In the genomic region with DNA sequence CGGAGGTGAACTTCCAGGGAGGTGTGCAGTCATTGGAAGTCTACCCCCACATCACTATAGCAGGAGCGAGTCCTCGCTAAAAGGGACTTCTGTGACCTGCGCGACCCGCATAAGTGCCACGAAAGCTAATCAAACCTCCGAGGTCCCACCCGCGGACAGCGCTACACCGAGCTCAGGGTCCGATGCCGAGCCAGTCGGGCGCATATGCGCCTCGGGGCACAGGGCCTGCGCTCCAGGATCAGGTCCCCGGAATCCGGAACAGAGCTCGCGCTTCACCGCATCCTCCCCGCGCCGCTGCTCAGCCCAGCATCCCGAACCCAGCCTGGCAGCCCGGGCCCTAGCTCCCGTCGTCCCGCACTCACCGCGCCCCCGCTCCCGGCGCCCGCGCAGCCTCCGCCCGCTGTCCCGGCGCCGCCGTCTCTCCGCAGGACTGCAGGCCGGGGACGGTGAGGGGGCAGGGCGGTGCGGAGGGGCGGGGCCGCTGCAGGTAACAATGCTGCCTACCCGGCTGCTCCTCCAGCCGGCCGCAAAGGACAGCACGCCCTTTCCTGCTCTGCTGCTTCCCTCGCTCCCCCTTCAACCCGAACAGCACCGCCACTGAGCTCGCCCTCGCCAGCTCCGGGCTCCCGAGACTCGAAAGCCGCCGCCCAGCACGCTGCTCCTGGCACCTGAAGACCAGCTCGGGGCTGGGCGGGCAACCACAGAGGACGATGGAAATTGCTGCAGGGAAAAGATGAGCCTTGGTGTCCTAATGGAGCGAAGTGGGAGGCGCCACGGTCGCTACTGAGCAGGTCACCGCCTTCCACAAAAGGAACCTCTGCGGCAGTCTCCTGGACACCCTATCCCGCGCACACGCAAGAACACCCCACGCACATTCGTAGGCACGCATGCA, we compare ENCODE assay signal across 8 mouse cellular contexts. TPM values are rescaled to one million over a fixed set of nuclear protein-coding genes. Genes with fewer than 3 reads are reported as not detected.
DNase-seq lines count a peak whose midpoint lies in the region; ATAC-seq and TF ChIP-seq lines count a peak whose summit lies in the region.

Fhdc1 (minus strand) TSS at position 424 of the 892 bp plus-strand sequence.

- H3K36me3 ChIP-seq in MEL (ENCODE audit: control insufficient read depth in 1 of 2, insufficient read depth in 2 of 2, low read length in 2 of 2) = peaks cover 0 to 16% of the 10 kb centered on the region in 2 experiments; a peak in 2 of 4 replicates
- no peaks in the 10 kb centered on the region for H3K36me3 ChIP-seq in forebrain, embryonic 11.5 days (ENCODE audit: control insufficient read depth, insufficient read depth, low read length)
- no peaks in the 10 kb centered on the region for H3K36me3 ChIP-seq in hindbrain, embryonic 12.5 days
- H3K36me3 ChIP-seq in megakaryocyte, embryonic 14.5 days (replicated peaks; ENCODE audit: low read length) = no peaks in the 10 kb centered on the region

- H3K4me1 ChIP-seq in MEL (ENCODE audit: control insufficient read depth in 1 of 2, insufficient read depth in 2 of 2, low read length in 2 of 2) = peaks cover 2 to 18% of the 10 kb centered on the region in 2 experiments; a peak in 3 of 4 replicates
- H3K4me1 ChIP-seq in brown adipose tissue, adult 24 weeks (ENCODE audit: control insufficient read depth, insufficient read depth, insufficient read length, low read length) = peaks cover 5% of the 10 kb centered on the region; the same call in 1 of the 2 replicates
- peaks cover 9% of the 10 kb centered on the region; the same call in 1 of the 2 replicates for H3K4me1 ChIP-seq in forebrain, embryonic 11.5 days (replicated peaks; ENCODE audit: control insufficient read depth, insufficient read depth, low read length)
- H3K4me1 ChIP-seq in hindbrain, embryonic 12.5 days = peaks cover 26% of the 10 kb centered on the region
- peaks cover 24% of the 10 kb centered on the region for H3K4me1 ChIP-seq in megakaryocyte, embryonic 14.5 days

- peak within 1 kb of the TSS; percentile 99 for H3K4me2 ChIP-seq in forebrain, embryonic 11.5 days (ENCODE audit: low read depth, low read length, severe bottlenecking)
- H3K4me2 ChIP-seq in hindbrain, embryonic 12.5 days (replicated peaks) = peak within 1 kb of the TSS; percentile 98

- H3K27me3 ChIP-seq in MEL (ENCODE audit: control insufficient read depth in 1 of 2, insufficient read depth in 2 of 2, low read length in 2 of 2) = peaks cover 0 to 1% of the 10 kb centered on the region in 2 experiments; a peak in 1 of 4 replicates
- peaks cover 29% of the 10 kb centered on the region for H3K27me3 ChIP-seq in forebrain, embryonic 11.5 days (ENCODE audit: control insufficient read depth, insufficient read depth, low read length)
- peaks cover 44% of the 10 kb centered on the region for H3K27me3 ChIP-seq in hindbrain, embryonic 12.5 days
- H3K27me3 ChIP-seq in megakaryocyte, embryonic 14.5 days (replicated peaks) = peaks cover 88% of the 10 kb centered on the region

- H3K9me3 ChIP-seq in MEL (replicated peaks; ENCODE audit: insufficient read depth, low read length) = no peaks in the 10 kb centered on the region
- no peaks in the 10 kb centered on the region for H3K9me3 ChIP-seq in forebrain, embryonic 11.5 days (ENCODE audit: control insufficient read depth, low read length)
- H3K9me3 ChIP-seq in hindbrain, embryonic 12.5 days (replicated peaks) = no peaks in the 10 kb centered on the region
- no peaks in the 10 kb centered on the region for H3K9me3 ChIP-seq in megakaryocyte, embryonic 14.5 days

- no peak within 1 kb of the TSS for H3K27ac ChIP-seq in MEL (ENCODE audit: control insufficient read depth, low read depth, low read length)
- H3K27ac ChIP-seq in brown adipose tissue, adult 24 weeks (replicated peaks; ENCODE audit: low read depth, low read length) = no peak within 1 kb of the TSS
- no peak within 1 kb of the TSS for H3K27ac ChIP-seq in forebrain, embryonic 11.5 days (ENCODE audit: low read depth, low read length)
- H3K27ac ChIP-seq in hindbrain, embryonic 12.5 days = peak within 1 kb of the TSS; percentile 71; the same call in 1 of the 2 replicates

- peak within 1 kb of the TSS; percentile 48 to 51; a peak in 3 of 4 replicates for H3K4me3 ChIP-seq in MEL (ENCODE audit: control insufficient read depth in 1 of 2, insufficient read depth in 1 of 2, low read depth in 2 of 2, low read length in 2 of 2)
- H3K4me3 ChIP-seq in brown adipose tissue, adult 24 weeks (ENCODE audit: insufficient read depth, low read depth, low read length) = peak within 1 kb of the TSS; percentile 56
- H3K4me3 ChIP-seq in forebrain, embryonic 11.5 days (ENCODE audit: low read depth, low read length) = peak within 1 kb of the TSS; percentile 60
- peak within 1 kb of the TSS; percentile 67 for H3K4me3 ChIP-seq in hindbrain, embryonic 12.5 days
- H3K4me3 ChIP-seq in megakaryocyte, embryonic 14.5 days (replicated peaks) = peak within 1 kb of the TSS; percentile 92

- DNase-seq in MEL (ENCODE audit: low read depth, low spot score) = peak; percentile 48
- peak; percentile 80 for DNase-seq in forebrain, embryonic 11.5 days (ENCODE audit: low spot score)
- DNase-seq in left cerebral cortex, postnatal 25 days (ENCODE audit: low spot score in 2 of 2) = peak; percentile 27 to 40
- peak; percentile 42 to 55 for DNase-seq in right cerebral cortex, postnatal 10 days (ENCODE audit: low spot score in 2 of 2)
- peak; percentile 70 to 71 for DNase-seq in urinary bladder, postnatal 36 days (ENCODE audit: low spot score in 2 of 2)

- intact Hi-C loops in left cerebral cortex, postnatal 25 days (cut with DNase I) = loop anchor here (5.0 kb wide), 2 partner anchors 43 to 128 kb away; no protein-coding TSS in a partner anchor

- no peak for TF ChIP-seq CTCF in MEL (IDR thresholded peaks at IDR 0.05 in 2 of 3, conservative IDR thresholded peaks at IDR 0.05 in 1 of 3; ENCODE audit: control insufficient read depth in 1 of 3, insufficient read depth in 1 of 3, low read depth in 2 of 3, low read length in 3 of 3, poor library complexity in 1 of 3, severe bottlenecking in 1 of 3)

- no peak for TF ChIP-seq EP300 in MEL (IDR thresholded peaks at IDR 0.05; ENCODE audit: low read depth in 1 of 2, low read length in 2 of 2)

- under 1% methylated on average over 82 of the region's 82 CpGs for WGBS in forebrain, embryonic 11.5 days
- WGBS in hindbrain, embryonic 12.5 days = under 1% methylated on average over 82 of the region's 82 CpGs

- TF ChIP-seq POLR2A in MEL (IDR thresholded peaks at IDR 0.05; ENCODE audit: control insufficient read depth in 1 of 2, insufficient read depth in 1 of 2, low read depth in 1 of 2, low read length in 2 of 2, poor library complexity in 1 of 2) = no peak

- TF ChIP-seq RAD21 in MEL (IDR thresholded peaks at IDR 0.05; ENCODE audit: low read depth, low read length) = no peak

- ATAC-seq in forebrain, embryonic 11.5 days (replicated peaks; ENCODE audit: low FRiP score) = peak; percentile 83
- ATAC-seq in hindbrain, embryonic 12.5 days (ENCODE audit: low FRiP score) = peak; percentile 77

- H3K79me2 ChIP-seq in MEL (ENCODE audit: control insufficient read depth, insufficient read depth, low read length, poor library complexity) = no peaks in the 10 kb centered on the region

- H3K9ac ChIP-seq in MEL (ENCODE audit: control insufficient read depth, low read depth, low read length, poor library complexity, severe bottlenecking) = peak within 1 kb of the TSS; percentile 49
- H3K9ac ChIP-seq in forebrain, embryonic 11.5 days (ENCODE audit: low read length) = peak within 1 kb of the TSS; percentile 61
- peak within 1 kb of the TSS; percentile 78 for H3K9ac ChIP-seq in hindbrain, embryonic 12.5 days

TF ChIP-seq in MEL, 35 proteins besides CTCF, POLR2A, EP300 and RAD21:
- TF ChIP-seq MXI1 (IDR thresholded peaks at IDR 0.05; ENCODE audit: low read depth, low read length) = 0 out of 2 replicates have a peak, but pooled peaks have one; percentile 35
- no peak for TF ChIP-seq UBTF (IDR thresholded peaks at IDR 0.05; ENCODE audit: borderline replicate concordance, insufficient read depth, low read depth, low read length)
- TF ChIP-seq SMC3 (IDR thresholded peaks at IDR 0.05; ENCODE audit: low read depth, low read length) = no peak
- no peak for TF ChIP-seq JUND (IDR thresholded peaks at IDR 0.05; ENCODE audit: low read depth, low read length)
- no peak for TF ChIP-seq MYB (IDR thresholded peaks at IDR 0.05; ENCODE audit: low read depth, low read length)

RNA-seq across cellular contexts. Expression of gene Fhdc1, which starts in this region (rescaled TPM):
- 0.42 and 0.54 TPM in 2 replicates for total RNA-seq in MEL (2012; rRNA removed)
- 1 to 10 TPM in 1 of 2 experiments, not detected in 1; 2.0 TPM for polyA plus RNA-seq in MEL (2012; ENCODE audit: insufficient read depth in 1 of 2, insufficient read length in 2 of 2, low read depth in 1 of 2, low replicate concordance in 2 of 2, missing spikeins in 1 of 2)
- polyA plus RNA-seq in brown adipose tissue, adult 24 weeks (2012; ENCODE audit: insufficient read depth, insufficient read length, missing spikeins) = 2.0 and 4.1 TPM in 2 replicates
- 2.3 and 2.5 TPM in 2 replicates for polyA plus RNA-seq in forebrain, embryonic 11.5 days (2014; fragmentation: Nextera tagmentation; extraction: Ambion mirVana)
- 5.8 and 6.0 TPM in 2 replicates for polyA plus RNA-seq in hindbrain, embryonic 12.5 days (2016; fragmentation: Nextera tagmentation; extraction: Ambion mirVana)
- 1 to 10 TPM; 3.7 to 4.0 TPM for total RNA-seq in left cerebral cortex, postnatal 25 days (2021)
- polyA plus RNA-seq in megakaryocyte, embryonic 14.5 days (2012; ENCODE audit: insufficient read depth, low replicate concordance) = 0.92 and 1.6 TPM in 2 replicates
